Mouse (Mus musculus): Measurements from ENCODE around the gene Crls1. TPM values are rescaled to one million over a fixed set of nuclear protein-coding genes. Genes with fewer than 3 reads are reported as not detected.

The Crls1 gene
- polyA plus RNA-seq, 1 experiment from 2014 or later: 2.4 TPM

GRCm38 (mm10) chr2:132876991-132877390 is 30.5 kb downstream of the Crls1 start:
- no peak for ATAC-seq (ENCODE audit: low read depth)
- Histone ChIP-seq H3K9me3 (replicated peaks; ENCODE audit: control insufficient read depth, low read length) (no peaks in the 10 kb centered on the region), H3K4me3 (ENCODE audit: low read depth, low read length) (no peak overlapping the region), H3K9ac (ENCODE audit: low read depth, low read length) (no peak overlapping the region), H3K4me2 (ENCODE audit: low read depth, low read length) (no peak overlapping the region), H3K36me3 (ENCODE audit: control insufficient read depth, insufficient read depth) (no peaks in the 10 kb centered on the region), H3K27me3 (ENCODE audit: control insufficient read depth, insufficient read depth, low read depth, low read length) (peaks cover 36% of the 10 kb centered on the region), H3K27ac (ENCODE audit: low read length) (no peak overlapping the region), H3K4me1 (ENCODE audit: control insufficient read depth, low read depth, low read length) (no peaks in the 10 kb centered on the region)
- WGBS (ENCODE audit: insufficient replicate concordance): 24% methylated on average over 1 of the region's 1 CpGs

- Histone ChIP-seq H3K9me3 (replicated peaks; ENCODE audit: control insufficient read depth, low read length) (no peaks in the 10 kb centered on the region), H3K4me2 (ENCODE audit: low read depth, low read length) (peak overlapping the region; percentile 58), H3K4me3 (ENCODE audit: low read depth, low read length) (peak overlapping the region; percentile 45), H3K4me1 (ENCODE audit: control insufficient read depth, low read depth, low read length) (no peaks in the 10 kb centered on the region), H3K9ac (ENCODE audit: low read depth, low read length) (no peak overlapping the region), H3K27me3 (ENCODE audit: control insufficient read depth, insufficient read depth, low read depth, low read length) (peaks cover 36% of the 10 kb centered on the region), H3K27ac (ENCODE audit: low read length) (no peak overlapping the region), H3K36me3 (ENCODE audit: control insufficient read depth, insufficient read depth) (no peaks in the 10 kb centered on the region)
- WGBS (ENCODE audit: insufficient replicate concordance): under 1% methylated on average over 54 of the region's 58 CpGs
- peak; percentile 35 for ATAC-seq (ENCODE audit: low read depth)
Measured at GRCm38 (mm10) chr2:132879261-132880044, 33.0 kb downstream of the Crls1 start.

- 17% methylated on average over 12 of the region's 12 CpGs for WGBS (ENCODE audit: insufficient replicate concordance)
- Histone ChIP-seq H3K4me2 (ENCODE audit: low read depth, low read length) (peak within 1 kb of the TSS; percentile 58), H3K9me3 (replicated peaks; ENCODE audit: control insufficient read depth, low read length) (no peaks in the 10 kb centered on the region), H3K4me3 (ENCODE audit: low read depth, low read length) (peak within 1 kb of the TSS; percentile 45), H3K9ac (ENCODE audit: low read depth, low read length) (no peak within 1 kb of the TSS), H3K27me3 (ENCODE audit: control insufficient read depth, insufficient read depth, low read depth, low read length) (peaks cover 36% of the 10 kb centered on the region), H3K27ac (ENCODE audit: low read length) (no peak within 1 kb of the TSS), H3K4me1 (ENCODE audit: control insufficient read depth, low read depth, low read length) (no peaks in the 10 kb centered on the region), H3K36me3 (ENCODE audit: control insufficient read depth, insufficient read depth) (no peaks in the 10 kb centered on the region)
- no peak for ATAC-seq (ENCODE audit: low read depth)
Measured at GRCm38 (mm10) chr2:132880844-132881645, 34.6 kb downstream of the Crls1 start, which contains the start of gene Lrrn4. TSS of gene Lrrn4 (minus strand) at chr2:132880891.

- ATAC-seq (ENCODE audit: low read depth): no peak
- Histone ChIP-seq H3K4me1 (ENCODE audit: control insufficient read depth, low read depth, low read length) (no peaks in the 10 kb centered on the region), H3K9ac (ENCODE audit: low read depth, low read length) (no peak overlapping the region), H3K4me2 (ENCODE audit: low read depth, low read length) (no peak overlapping the region), H3K36me3 (ENCODE audit: control insufficient read depth, insufficient read depth) (no peaks in the 10 kb centered on the region), H3K27ac (ENCODE audit: low read length) (no peak overlapping the region), H3K27me3 (ENCODE audit: control insufficient read depth, insufficient read depth, low read depth, low read length) (peaks cover 16% of the 10 kb centered on the region), H3K9me3 (replicated peaks; ENCODE audit: control insufficient read depth, low read length) (no peaks in the 10 kb centered on the region), H3K4me3 (ENCODE audit: low read depth, low read length) (no peak overlapping the region)
- 45% methylated on average over 8 of the region's 8 CpGs for WGBS (ENCODE audit: insufficient replicate concordance)
Measured at GRCm38 (mm10) chr2:132884303-132884967, 38.0 kb downstream of the Crls1 start.

- H3K27ac ChIP-seq (ENCODE audit: low read length): no peak overlapping the region
- H3K9me3 ChIP-seq (replicated peaks; ENCODE audit: control insufficient read depth, low read length): no peaks in the 10 kb centered on the region
- H3K36me3 ChIP-seq (ENCODE audit: control insufficient read depth, insufficient read depth): no peaks in the 10 kb centered on the region
- no peak overlapping the region for H3K9ac ChIP-seq (ENCODE audit: low read depth, low read length)
- H3K4me1 ChIP-seq (ENCODE audit: control insufficient read depth, low read depth, low read length): no peaks in the 10 kb centered on the region
- 64% methylated on average over 6 of the region's 7 CpGs for WGBS (ENCODE audit: insufficient replicate concordance)
- H3K4me3 ChIP-seq (ENCODE audit: low read depth, low read length): no peak overlapping the region
- ATAC-seq (ENCODE audit: low read depth): no peak
- peaks cover 7% of the 10 kb centered on the region for H3K27me3 ChIP-seq (ENCODE audit: control insufficient read depth, insufficient read depth, low read depth, low read length)
- no peak overlapping the region for H3K4me2 ChIP-seq (ENCODE audit: low read depth, low read length)
Measured at GRCm38 (mm10) chr2:132885312-132885711, 38.8 kb downstream of the Crls1 start.

- H3K4me3 ChIP-seq (ENCODE audit: low read depth, low read length): no peak overlapping the region
- 65% methylated on average over 5 of the region's 5 CpGs for WGBS (ENCODE audit: insufficient replicate concordance)
- no peak overlapping the region for H3K9ac ChIP-seq (ENCODE audit: low read depth, low read length)
- H3K4me2 ChIP-seq (ENCODE audit: low read depth, low read length): no peak overlapping the region
- no peaks in the 10 kb centered on the region for H3K27me3 ChIP-seq (ENCODE audit: control insufficient read depth, insufficient read depth, low read depth, low read length)
- no peaks in the 10 kb centered on the region for H3K36me3 ChIP-seq (ENCODE audit: control insufficient read depth, insufficient read depth)
- no peak for ATAC-seq (ENCODE audit: low read depth)
- H3K4me1 ChIP-seq (ENCODE audit: control insufficient read depth, low read depth, low read length): no peaks in the 10 kb centered on the region
- no peaks in the 10 kb centered on the region for H3K9me3 ChIP-seq (replicated peaks; ENCODE audit: control insufficient read depth, low read length)
- no peak overlapping the region for H3K27ac ChIP-seq (ENCODE audit: low read length)
Measured at GRCm38 (mm10) chr2:132893826-132894225, 47.4 kb downstream of the Crls1 start.

- WGBS (ENCODE audit: insufficient replicate concordance): 21% methylated on average over 1 of the region's 1 CpGs
- no peaks in the 10 kb centered on the region for H3K36me3 ChIP-seq (ENCODE audit: control insufficient read depth, insufficient read depth)
- no peak for ATAC-seq (ENCODE audit: low read depth)
- H3K9me3 ChIP-seq (replicated peaks; ENCODE audit: control insufficient read depth, low read length): no peaks in the 10 kb centered on the region
- H3K4me2 ChIP-seq (ENCODE audit: low read depth, low read length): no peak overlapping the region
- no peak overlapping the region for H3K27ac ChIP-seq (ENCODE audit: low read length)
- no peak overlapping the region for H3K9ac ChIP-seq (ENCODE audit: low read depth, low read length)
- H3K4me1 ChIP-seq (ENCODE audit: control insufficient read depth, low read depth, low read length): no peaks in the 10 kb centered on the region
- no peak overlapping the region for H3K4me3 ChIP-seq (ENCODE audit: low read depth, low read length)
- H3K27me3 ChIP-seq (ENCODE audit: control insufficient read depth, insufficient read depth, low read depth, low read length): no peaks in the 10 kb centered on the region
Measured at GRCm38 (mm10) chr2:132898211-132898610, 51.7 kb downstream of the Crls1 start.

GRCm38 (mm10) chr2:132900596-132900995 is 54.1 kb downstream of the Crls1 start:
- Histone ChIP-seq H3K4me1 (ENCODE audit: control insufficient read depth, low read depth, low read length) (no peaks in the 10 kb centered on the region), H3K27ac (ENCODE audit: low read length) (no peak overlapping the region), H3K9ac (ENCODE audit: low read depth, low read length) (no peak overlapping the region), H3K4me2 (ENCODE audit: low read depth, low read length) (no peak overlapping the region), H3K36me3 (ENCODE audit: control insufficient read depth, insufficient read depth) (no peaks in the 10 kb centered on the region), H3K27me3 (ENCODE audit: control insufficient read depth, insufficient read depth, low read depth, low read length) (no peaks in the 10 kb centered on the region), H3K9me3 (replicated peaks; ENCODE audit: control insufficient read depth, low read length) (no peaks in the 10 kb centered on the region), H3K4me3 (ENCODE audit: low read depth, low read length) (no peak overlapping the region)
- ATAC-seq (ENCODE audit: low read depth): no peak
- WGBS (ENCODE audit: insufficient replicate concordance): 41% methylated on average over 1 of the region's 1 CpGs

Measured in liver, embryonic 16.5 days (tissue).